Mouse (Mus musculus) right cerebral cortex, postnatal 4 days (tissue): ENCODE data around the gene Kcnk5.

Experiments
- DNase-seq: peaks from one replicate; pipeline ENCODE4 v3.0.0-alpha.2; 2022

Kcnk5 gene

DNA sequence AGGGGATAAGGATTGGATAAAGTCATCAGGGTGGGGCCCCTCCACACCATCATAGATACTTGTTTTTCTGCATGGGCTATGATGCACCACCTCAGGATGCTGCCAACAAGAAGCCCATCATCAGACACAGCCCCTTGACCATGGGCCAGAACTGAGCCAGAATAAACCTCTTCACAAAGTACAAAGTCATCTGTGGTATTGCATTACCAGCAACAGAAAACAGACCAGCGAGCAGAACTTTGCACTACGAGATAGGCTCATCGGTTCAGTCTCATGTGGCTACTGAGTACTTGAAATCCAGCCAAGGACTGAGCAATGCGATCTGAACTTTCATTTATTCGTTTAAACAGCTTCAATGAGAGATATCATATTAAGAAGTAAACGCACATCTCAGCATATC lies 18.9 kb downstream of the Kcnk5 start:
- DNase-seq = no peak

GRCm38 (mm10) chr14:20158727-20159681 lies 22.6 kb downstream of the Kcnk5 start:
- no peak for DNase-seq

DNA sequence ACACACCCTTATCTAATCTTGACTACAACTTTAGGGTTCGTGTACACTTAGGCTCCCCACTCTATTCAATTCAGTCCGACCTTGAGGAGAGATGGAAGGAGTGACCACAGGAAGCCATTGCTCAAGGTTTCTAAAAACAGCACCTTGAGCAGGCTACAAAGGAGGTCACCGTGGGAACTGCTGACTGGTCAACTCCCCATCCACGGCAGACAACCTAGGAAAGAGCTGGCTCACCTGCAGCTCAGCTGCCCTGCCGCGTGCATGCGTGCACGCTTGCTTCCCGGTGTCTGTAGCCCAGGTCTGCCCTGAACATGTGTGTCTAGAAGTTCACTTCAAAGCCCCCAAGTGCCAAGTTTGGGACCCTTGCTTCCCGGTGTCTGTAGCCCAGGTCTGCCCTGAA lies 24.0 kb downstream of the Kcnk5 start:
- DNase-seq = no peak

DNA sequence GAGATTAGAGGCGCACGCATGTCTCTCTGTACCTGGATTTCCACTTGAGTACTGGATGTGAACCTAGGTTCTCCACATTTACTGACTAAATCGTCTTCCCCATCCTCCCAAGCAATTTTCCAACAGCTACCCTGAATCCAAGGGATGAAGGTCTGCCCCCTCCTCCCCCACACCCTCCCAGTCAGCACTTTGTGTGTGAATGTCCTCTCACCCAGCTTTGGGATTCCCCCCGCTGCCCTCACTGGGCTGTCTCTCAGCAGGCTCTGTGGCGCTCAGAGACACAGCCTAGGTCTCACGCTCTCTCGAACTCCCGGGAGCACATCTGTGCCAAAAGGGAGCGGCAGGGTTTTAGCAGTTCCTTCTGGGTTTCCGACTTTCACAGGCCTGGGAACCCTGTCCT lies 25.9 kb downstream of the Kcnk5 start:
- no peak for DNase-seq

- DNase-seq = no peak
These were observed 26.7 kb downstream of the Kcnk5 start for GRCm38 (mm10) chr14:20154937-20155336.

DNA sequence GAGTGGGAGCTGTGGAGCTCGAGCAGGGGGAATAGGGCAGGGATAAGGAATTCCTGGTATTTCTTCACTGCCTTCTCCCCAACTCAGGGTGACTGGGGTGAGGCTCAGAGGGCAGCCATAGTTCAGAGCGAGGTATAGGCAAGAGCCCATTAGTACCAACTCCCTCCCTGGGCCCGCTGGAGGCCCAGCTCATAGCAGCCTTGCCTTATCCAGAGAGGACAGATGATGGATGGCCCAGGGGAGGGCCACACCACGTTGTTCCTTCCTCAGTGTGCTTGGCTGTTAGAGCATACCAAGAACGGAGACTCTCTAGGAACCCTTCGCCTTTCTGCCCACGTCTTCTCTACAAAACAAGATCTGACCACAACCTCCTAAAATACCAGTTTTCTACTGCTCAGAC lies 27.4 kb downstream of the Kcnk5 start:
- no peak for DNase-seq

- no peak for DNase-seq
These were observed 32.2 kb downstream of the Kcnk5 start for GRCm38 (mm10) chr14:20149127-20150080.

DNA sequence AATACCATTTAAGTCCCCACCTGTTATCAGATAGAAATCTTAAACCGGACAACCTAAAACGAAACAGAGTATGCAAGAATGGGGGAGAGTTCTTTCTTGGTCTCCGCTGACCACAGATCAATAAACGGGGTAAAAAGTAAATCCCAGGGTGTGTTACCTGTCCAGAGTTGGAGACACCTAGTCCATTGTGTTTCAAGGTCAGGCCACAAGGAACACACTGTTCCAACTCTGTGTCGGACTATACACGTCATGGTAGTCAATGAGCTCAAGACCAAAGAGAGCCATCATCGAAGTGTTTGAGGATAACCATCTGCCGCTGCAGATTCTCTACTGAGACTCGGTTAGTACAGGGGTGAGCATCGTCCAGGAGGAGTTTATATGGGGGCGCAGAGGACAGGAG lies 33.1 kb downstream of the Kcnk5 start:
- no peak for DNase-seq

GRCm38 (mm10) chr14:20147854-20148253 lies 33.8 kb downstream of the Kcnk5 start:
- no peak for DNase-seq

DNA sequence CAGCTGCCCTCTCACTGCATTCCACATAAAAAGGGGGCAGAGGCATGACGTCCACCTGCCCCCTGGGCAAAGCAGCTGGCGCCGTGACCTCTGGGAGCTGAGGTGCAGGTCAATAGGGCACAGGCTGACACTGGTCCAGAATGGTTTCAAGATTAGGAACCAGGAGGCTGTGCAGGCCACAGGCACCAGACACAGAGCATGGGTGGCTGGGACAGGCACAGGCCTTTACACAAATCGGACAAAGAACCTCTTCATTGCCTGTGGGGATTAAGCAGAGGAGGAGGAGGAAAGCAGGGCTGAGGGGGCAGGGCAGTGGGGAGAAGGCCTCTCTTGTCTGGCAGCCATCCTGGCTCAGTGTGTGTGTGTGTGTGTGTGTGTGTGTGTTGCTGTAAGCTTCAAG lies 37.5 kb downstream of the Kcnk5 start:
- peak; percentile 22 for DNase-seq

DNA sequence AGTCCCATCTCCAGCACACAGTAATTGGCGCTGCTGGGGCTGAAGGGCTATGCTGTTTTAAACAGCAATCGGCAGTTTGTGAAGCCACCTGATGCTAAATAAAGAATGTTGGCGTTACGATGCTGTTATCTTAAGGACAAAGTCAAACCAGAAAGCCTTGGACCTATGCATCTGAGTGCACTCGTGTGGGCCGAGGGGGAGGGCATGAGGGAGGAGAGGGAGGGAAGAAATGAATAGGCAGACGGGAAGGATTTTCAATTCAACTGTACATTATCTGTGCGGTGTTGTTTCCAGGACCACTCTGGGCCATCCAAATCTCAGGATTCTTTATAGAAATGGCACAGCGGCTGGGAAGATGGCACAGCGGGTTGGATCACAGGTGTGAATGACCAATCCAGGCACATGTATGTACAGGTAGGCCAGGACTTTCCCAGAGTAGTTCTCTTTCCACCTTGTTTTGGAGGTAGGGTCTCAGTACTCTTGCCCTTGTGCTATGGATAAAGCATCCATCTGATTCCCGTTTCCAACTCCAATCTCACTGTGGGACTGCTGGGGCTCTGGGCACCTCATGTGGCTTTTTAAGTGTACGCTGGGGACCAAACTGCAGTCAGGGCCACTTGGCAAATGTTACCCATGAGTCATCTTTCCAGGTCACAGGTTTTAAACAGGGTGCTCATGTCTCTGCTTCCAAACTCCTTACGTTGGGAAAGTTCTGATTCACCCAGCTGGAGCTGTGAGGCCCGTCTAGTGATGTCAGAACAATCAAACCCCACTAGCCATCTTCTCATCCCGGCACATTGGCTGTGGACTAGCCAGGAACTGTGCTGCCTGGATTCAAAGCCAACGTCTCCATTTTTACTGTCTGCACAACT lies 42.9 kb downstream of the Kcnk5 start, which contains the start of gene Saysd1:
TSS of gene Saysd1 (minus strand) at position 51 of the 872 bp plus-strand sequence.
- no peak for DNase-seq

- DNase-seq = no peak
These were observed 46.5 kb downstream of the Kcnk5 start for GRCm38 (mm10) chr14:20134965-20135671.

DNA sequence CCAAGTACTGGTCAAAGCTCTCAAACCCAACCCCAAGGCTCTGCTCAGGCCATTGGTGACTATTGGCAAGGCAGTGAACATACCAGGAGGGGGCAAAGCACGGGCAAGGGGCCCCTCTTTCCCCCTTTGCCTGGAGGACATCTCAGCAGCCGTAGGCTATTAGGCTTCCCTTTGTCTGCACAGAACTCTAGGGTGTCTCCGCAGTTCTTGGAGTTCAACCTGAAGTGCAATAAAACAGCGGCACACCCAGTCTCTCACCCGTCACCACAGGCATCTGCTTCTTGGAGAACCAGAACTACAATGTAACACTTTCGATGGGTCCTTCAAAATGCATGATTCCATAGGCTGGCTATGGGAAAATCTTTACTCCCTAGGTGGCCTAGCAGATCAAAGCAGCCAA lies 53.4 kb downstream of the Kcnk5 start:
- DNase-seq = no peak

GRCm38 (mm10) chr14:20127406-20128087 lies 54.1 kb downstream of the Kcnk5 start:
- DNase-seq = no peak

DNA sequence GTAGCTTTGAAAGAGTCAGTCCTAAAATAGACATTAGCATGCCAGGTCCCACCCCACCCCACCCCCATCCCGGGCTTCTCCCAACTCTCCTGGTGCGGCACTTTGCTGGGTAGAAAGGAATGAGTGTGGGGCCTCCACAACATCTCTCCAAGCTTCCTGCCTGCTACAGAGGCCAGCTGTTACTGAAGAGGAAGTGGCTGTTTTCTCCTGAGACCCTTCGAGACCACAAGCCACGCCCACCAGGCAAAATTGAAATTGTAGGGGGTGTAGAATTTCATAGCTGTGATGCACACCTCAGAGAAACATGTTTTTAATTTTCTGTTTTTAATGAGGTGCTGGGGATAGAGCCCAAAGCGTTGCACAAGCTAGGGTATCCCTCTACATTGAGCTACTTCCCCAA lies 60.7 kb downstream of the Kcnk5 start:
- no peak for DNase-seq

- no peak for DNase-seq
These were observed 61.6 kb downstream of the Kcnk5 start for GRCm38 (mm10) chr14:20120012-20120411.

- no peak for DNase-seq
These were observed 65.4 kb downstream of the Kcnk5 start for GRCm38 (mm10) chr14:20116149-20116605.

GRCm38 (mm10) chr14:20114951-20115350 lies 66.7 kb downstream of the Kcnk5 start:
- no peak for DNase-seq

GRCm38 (mm10) chr14:20113964-20114363 lies 67.6 kb downstream of the Kcnk5 start:
- peak; percentile 90 for DNase-seq

DNA sequence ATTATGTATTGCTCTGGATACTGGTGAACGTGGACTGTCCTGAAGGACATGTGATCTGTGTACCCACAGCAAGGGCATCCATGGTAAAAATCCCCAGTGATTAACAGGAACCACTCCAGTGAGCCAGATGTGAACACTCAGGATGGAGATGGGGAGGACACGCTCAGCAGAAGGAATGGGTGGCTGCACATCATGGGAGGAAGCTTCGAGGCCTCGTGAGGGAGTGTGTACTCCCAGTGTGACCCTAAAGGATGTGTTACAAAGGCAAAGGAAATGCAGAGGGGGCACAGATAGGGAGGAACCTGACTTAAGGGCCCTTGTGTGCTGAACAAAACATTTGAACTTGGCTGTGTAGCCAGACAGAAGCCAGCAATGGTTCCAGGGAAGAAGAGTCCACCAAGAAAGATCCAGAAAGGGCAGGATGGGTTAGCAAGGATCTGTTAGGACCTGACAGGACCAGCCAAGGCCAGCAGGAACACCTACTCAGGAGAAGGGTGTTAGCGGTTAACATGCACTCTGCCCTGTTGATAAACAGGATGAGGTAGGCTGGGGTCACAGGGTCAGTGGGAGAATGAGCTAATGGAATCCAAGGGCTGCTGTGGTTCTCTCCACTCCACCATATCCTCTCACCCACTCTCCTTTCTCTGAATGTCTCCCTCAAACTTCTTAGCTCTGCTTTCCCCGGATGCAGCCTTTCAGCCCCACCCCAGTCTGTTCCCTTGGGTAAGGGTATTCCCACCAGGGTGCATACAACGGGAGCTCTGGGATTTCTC lies 68.2 kb downstream of the Kcnk5 start:
- DNase-seq = no peak
